Mouse (Mus musculus) NIH3T3 (cell line): ENCODE data around the gene Acad8.

Experiments
- DNase-seq: peaks from one replicate; pipeline ENCODE4 v3.0.0-alpha.2; 2012; ENCODE audit warnings: low read depth

The Acad8 gene

GRCm38 (mm10) chr9:26985090-26985613 is 14.2 kb downstream of the Acad8 start:
- no peak for DNase-seq

GRCm38 (mm10) chr9:26978776-26979175 is 20.6 kb downstream of the Acad8 start:
- no peak for DNase-seq

GRCm38 (mm10) chr9:26977754-26978153 is 21.6 kb downstream of the Acad8 start:
- no peak for DNase-seq

GRCm38 (mm10) chr9:26947790-26948189 is 51.6 kb downstream of the Acad8 start:
- DNase-seq = no peak

GRCm38 (mm10) chr9:26924146-26924545 is 75.2 kb downstream of the Acad8 start:
- DNase-seq = no peak
